Mouse (Mus musculus): ENCODE results near the gene Atg10.

DNA sequence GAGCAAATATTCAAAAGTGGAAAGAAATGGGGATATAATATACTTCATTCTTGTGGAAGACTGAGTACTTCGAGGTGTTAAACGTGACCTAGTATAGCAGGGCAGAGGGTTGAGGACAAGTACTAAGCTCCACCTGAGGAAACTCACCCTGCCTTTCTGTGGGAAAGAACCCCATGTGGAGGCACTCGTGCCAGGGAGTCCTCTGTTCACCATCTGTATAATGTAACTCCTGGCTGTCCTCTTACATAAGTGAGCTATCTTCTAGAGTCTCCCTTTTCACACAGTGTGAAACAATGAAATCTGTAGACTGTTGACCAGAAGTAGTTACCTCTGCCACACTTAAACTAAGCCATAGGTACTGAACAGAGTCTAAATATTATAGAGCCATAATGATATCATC is 63.2 kb downstream of the Atg10 start:
- no peak for TF ChIP-seq EP300 (IDR thresholded peaks at IDR 0.05; ENCODE audit: low read depth)
- no peak for TF ChIP-seq CTCF (IDR thresholded peaks at IDR 0.05; ENCODE audit: low read depth)

Data from heart, postnatal 0 days (tissue).